Mouse (Mus musculus): ENCODE measurements at regions not wholly inside any gene's neighbourhood (a gene's known extent, or its start where the extent isn't known, plus 50 kb on each side); places are given as distances from the start of the nearest gene placed in this dataset.

GRCm38 (mm10) chr7:75400471-75400870 is 54.9 kb upstream of the Akap13 start:
- DNase-seq: no peak

- DNase-seq: no peak
These were observed 50.4 kb upstream of the Akap13 start for GRCm38 (mm10) chr7:75404955-75405354.

Data from embryo, embryonic 11 days (tissue).